Mouse (Mus musculus) CH12.LX (cell line): Measurements from ENCODE around the gene Dmbx1. TPM values are rescaled to one million over a fixed set of nuclear protein-coding genes. Genes with fewer than 3 reads are reported as not detected.

Experiments
- DNase-seq: peaks from one replicate; pipeline ENCODE4 v3.0.0-alpha.2; 2013; ENCODE audit errors: extremely low read depth
- H3K27ac ChIP-seq: 2 replicates; pipeline ENCODE4 v1.5.1; 2012; ENCODE audit warnings: low read depth, mild to moderate bottlenecking, control low read depth, moderate library complexity; ENCODE audit not compliant: insufficient read depth
- H3K27me3 ChIP-seq: replicated peaks from 2 replicates; pipeline ENCODE3; 2012; ENCODE audit warnings: inconsistent platforms
- H3K36me3 ChIP-seq, 2 experiments: replicated peaks in 1 of 2; 2 replicates each; pipeline versions ENCODE3 to v1.6.1; 2012; ENCODE audit warnings: inconsistent platforms in 1 of 2, low read length in 1 of 2, mild to moderate bottlenecking in 1 of 2, mixed read lengths in 1 of 2, moderate library complexity in 1 of 2; ENCODE audit not compliant: control insufficient read depth in 1 of 2, insufficient read depth in 1 of 2
- H3K4me1 ChIP-seq, 2 experiments: 2 replicates each; pipeline ENCODE4 v1.6.1; 2012; ENCODE audit warnings: inconsistent platforms in 1 of 2, moderate library complexity in 1 of 2; ENCODE audit not compliant: insufficient read depth in 2 of 2, control insufficient read depth in 1 of 2
- H3K4me2 ChIP-seq: 2 replicates; pipeline ENCODE4 v1.6.1; 2012; ENCODE audit warnings: low read depth, mild to moderate bottlenecking, control low read depth; ENCODE audit not compliant: poor library complexity, insufficient read depth, severe bottlenecking
- H3K4me3 ChIP-seq, 3 experiments: fragments of 150-350 bp in 1 of 3; sonication (generic) in 1 of 3; replicated peaks in 1 of 3; 2 replicates each; pipeline versions ENCODE3 to v1.5.1; 2011 to 2012; ENCODE audit warnings: low read depth in 2 of 3, low read length in 2 of 3, mild to moderate bottlenecking in 2 of 3, moderate library complexity in 2 of 3, control low read depth in 1 of 3, improper control_type of control experiment in 1 of 3, inconsistent platforms in 1 of 3, mixed read lengths in 1 of 3; ENCODE audit not compliant: poor library complexity in 1 of 3
- H3K79me2 ChIP-seq: replicated peaks from 2 replicates; pipeline ENCODE4 v1.6.1; 2012; ENCODE audit warnings: mild to moderate bottlenecking, moderate library complexity; ENCODE audit not compliant: control insufficient read depth, poor library complexity, insufficient read depth, severe bottlenecking; ENCODE audit errors: extremely low read depth
- H3K9ac ChIP-seq: 2 replicates; pipeline ENCODE4 v1.6.1; 2012; ENCODE audit warnings: low read depth, mild to moderate bottlenecking, control low read depth, moderate library complexity; ENCODE audit not compliant: insufficient read depth
- H3K9me3 ChIP-seq: replicated peaks from 2 replicates; pipeline ENCODE3; 2012; ENCODE audit warnings: low read length, inconsistent platforms, mixed read lengths
- BHLHE40 ChIP-seq: IDR thresholded peaks from 2 replicates; pipeline ENCODE4 v1.6.1; 2011; ENCODE audit warnings: mild to moderate bottlenecking, low read depth, low read length, improper control_type of control experiment
- CHD1 ChIP-seq: IDR thresholded peaks from 2 replicates; pipeline ENCODE4 v1.6.1; 2012; ENCODE audit warnings: low read depth, low read length, improper control_type of control experiment, inconsistent platforms
- CHD2 ChIP-seq: IDR thresholded peaks from 2 replicates; pipeline ENCODE4 v1.6.1; 2011; ENCODE audit warnings: low read length, improper control_type of control experiment
- E2F4 ChIP-seq: IDR thresholded peaks from 2 replicates; pipeline ENCODE4 v1.6.1; 2011; ENCODE audit warnings: low read depth, low read length, improper control_type of control experiment; ENCODE audit not compliant: insufficient replicate concordance
- ELF1 ChIP-seq: IDR thresholded peaks from 2 replicates; pipeline ENCODE4 v1.6.1; 2014; ENCODE audit warnings: low read depth, mild to moderate bottlenecking, inconsistent platforms, low read length, improper control_type of control experiment
- ETS1 ChIP-seq: conservative IDR thresholded peaks from 2 replicates; pipeline ENCODE4 v1.6.1; 2012; ENCODE audit warnings: low read depth, mild to moderate bottlenecking, inconsistent platforms, low read length, improper control_type of control experiment, moderate library complexity
- GABPA ChIP-seq: IDR thresholded peaks from 2 replicates; pipeline ENCODE4 v1.6.1; 2012; ENCODE audit warnings: low read depth, low read length, improper control_type of control experiment, inconsistent platforms; ENCODE audit not compliant: insufficient replicate concordance
- HCFC1 ChIP-seq: IDR thresholded peaks from 2 replicates; pipeline ENCODE4 v1.6.1; 2012; ENCODE audit warnings: low read depth, mild to moderate bottlenecking, inconsistent platforms, low read length, improper control_type of control experiment
- IRF4 ChIP-seq: IDR thresholded peaks from 2 replicates; pipeline ENCODE4 v1.6.1; 2014; ENCODE audit warnings: low read depth, mild to moderate bottlenecking, inconsistent platforms, low read length, improper control_type of control experiment
- KAT2A ChIP-seq: IDR thresholded peaks from 2 replicates; pipeline ENCODE4 v1.6.1; 2012; ENCODE audit warnings: low read length, improper control_type of control experiment, inconsistent platforms; ENCODE audit not compliant: insufficient replicate concordance
- MAFK ChIP-seq: IDR thresholded peaks from 2 replicates; pipeline ENCODE4 v1.6.1; 2011; ENCODE audit warnings: low read length, improper control_type of control experiment; ENCODE audit not compliant: insufficient replicate concordance
- MAZ ChIP-seq: IDR thresholded peaks from 2 replicates; pipeline ENCODE4 v1.6.1; 2012; ENCODE audit warnings: low read depth, mild to moderate bottlenecking, inconsistent platforms, low read length, improper control_type of control experiment, moderate library complexity
- MEF2A ChIP-seq: IDR thresholded peaks from 2 replicates; pipeline ENCODE4 v1.6.1; 2014; ENCODE audit warnings: low read depth, mild to moderate bottlenecking, inconsistent platforms, low read length, improper control_type of control experiment, borderline replicate concordance
- NRF1 ChIP-seq: IDR thresholded peaks from 2 replicates; pipeline ENCODE4 v1.6.1; 2014; ENCODE audit warnings: low read depth, mild to moderate bottlenecking, inconsistent platforms, low read length, improper control_type of control experiment, moderate library complexity
- POLR2AphosphoS2 ChIP-seq: IDR thresholded peaks from 2 replicates; pipeline ENCODE4 v1.6.1; 2011; ENCODE audit warnings: low read depth, low read length, improper control_type of control experiment
- RAD21 ChIP-seq: IDR thresholded peaks from 2 replicates; pipeline ENCODE4 v1.6.1; 2011; ENCODE audit warnings: low read depth, mild to moderate bottlenecking, low read length, improper control_type of control experiment, moderate library complexity
- SIN3A ChIP-seq: IDR thresholded peaks from 2 replicates; pipeline ENCODE4 v1.6.1; 2012; ENCODE audit warnings: low read length, improper control_type of control experiment, inconsistent platforms
- SMC3 ChIP-seq: IDR thresholded peaks from 2 replicates; pipeline ENCODE4 v1.6.1; 2011; ENCODE audit warnings: low read depth, low read length, improper control_type of control experiment
- UBTF ChIP-seq: IDR thresholded peaks from 2 replicates; pipeline ENCODE4 v1.6.1; 2012; ENCODE audit warnings: low read depth, mild to moderate bottlenecking, inconsistent platforms, low read length, improper control_type of control experiment, moderate library complexity
- USF1 ChIP-seq: IDR thresholded peaks from 2 replicates; pipeline ENCODE4 v1.6.1; 2014; ENCODE audit warnings: low read depth, mild to moderate bottlenecking, inconsistent platforms, low read length, improper control_type of control experiment
- USF2 ChIP-seq: conservative IDR thresholded peaks from 2 replicates; pipeline ENCODE4 v1.6.1; 2011; ENCODE audit warnings: low read depth, low read length, improper control_type of control experiment
- ZC3H11A ChIP-seq: IDR thresholded peaks from 2 replicates; pipeline ENCODE4 v1.6.1; 2012; ENCODE audit warnings: low read depth, mild to moderate bottlenecking, inconsistent platforms, low read length, improper control_type of control experiment
- ZKSCAN1 ChIP-seq: IDR thresholded peaks from 2 replicates; pipeline ENCODE4 v1.6.1; 2012; ENCODE audit warnings: low read depth, inconsistent platforms, low read length, improper control_type of control experiment, borderline replicate concordance
- ZNF384 ChIP-seq: IDR thresholded peaks from 2 replicates; pipeline ENCODE4 v1.6.1; 2012; ENCODE audit warnings: low read depth, low read length, improper control_type of control experiment, inconsistent platforms
- dilution Hi-C: fragments of 300-500 bp; cut with MboI; formaldehyde crosslinking; loops from 2 replicates; pipeline ENCODE4 v1.14.3; 2020; ENCODE audit warnings: low sequenced_read_pairs; ENCODE audit not compliant: extremely low pct_unique_long_range_greater_than_20kb, extremely low pct_ligation_motif_present
- in situ Hi-C: fragments of 300-500 bp; cut with MboI; formaldehyde crosslinking; loops from 3 replicates; pipeline ENCODE4 v1.14.3; 2019; ENCODE audit warnings: low sequenced_read_pairs, low pct_ligation_motif_present, low pct_unique_long_range_greater_than_20kb, mixed read lengths
- polyA plus RNA-seq: library from polyadenylated mRNA; unstranded; fragments of >175 nt; gene quantifications from 2 replicates; pipeline ENCODE4 v1.2.1, GENCODE M21; 2012; ENCODE audit warnings: low read depth; ENCODE audit not compliant: insufficient read length
- total RNA-seq, 2 experiments: library from RNA; depleted of rRNA; stranded (reverse); fragments of 300-350 nt in 1 of 2; fragments of >200 nt in 1 of 2; gene quantifications; 2 replicates each; pipeline ENCODE4 v1.2.3; 2012 to 2014

The Dmbx1 gene
- total and polyA plus RNA-seq, 3 experiments, result not detected

GRCm38 (mm10) chr4:115906791-115907190, 32.9 kb downstream of the Dmbx1 start:
- Histone ChIP-seq H3K4me3 (no peak overlapping the region), H3K79me2 (no peaks in the 10 kb centered on the region), H3K36me3 (no peaks in the 10 kb centered on the region), H3K4me1 (no peaks in the 10 kb centered on the region), H3K9ac (no peak overlapping the region)
- TF ChIP-seq MEF2A (no peak), RAD21 (no peak), MAFK (no peak), ZC3H11A (no peak), E2F4 (no peak)
- TF ChIP-seq, all 38 proteins: peak for 0
- dilution Hi-C loops, result no loop called here
- no peak overlapping the region for H3K27ac ChIP-seq
- in situ Hi-C loops, result loop anchor here (5.0 to 10.0 kb wide), 2 partner anchors 48 to 76 kb away; no protein-coding TSS in a partner anchor
- no peaks in the 10 kb centered on the region for H3K9me3 ChIP-seq
- peaks cover 82% of the 10 kb centered on the region for H3K27me3 ChIP-seq
- no peak for DNase-seq
- no peak overlapping the region for H3K4me2 ChIP-seq

GRCm38 (mm10) chr4:115905701-115906100, 34.0 kb downstream of the Dmbx1 start:
- H3K27ac ChIP-seq, result no peak overlapping the region
- dilution Hi-C loops, result no loop called here

GRCm38 (mm10) chr4:115904375-115904774, 35.4 kb downstream of the Dmbx1 start:
- H3K9me3 ChIP-seq, result no peaks in the 10 kb centered on the region
- no peaks in the 10 kb centered on the region for H3K79me2 ChIP-seq
- H3K27ac ChIP-seq, result no peak overlapping the region
- no peak for TF ChIP-seq UBTF
- no peak for TF ChIP-seq ZKSCAN1
- TF ChIP-seq IRF4, result no peak
- TF ChIP-seq ZNF384, result no peak
- no peak for TF ChIP-seq RAD21
- TF ChIP-seq MAZ, result no peak
- TF ChIP-seq POLR2AphosphoS2, result no peak
- no peak for TF ChIP-seq E2F4
- TF ChIP-seq MEF2A, result no peak
- no peak for TF ChIP-seq NRF1
- no peak for TF ChIP-seq ZC3H11A
- no peak for TF ChIP-seq USF2
- no peak for TF ChIP-seq SIN3A
- no peak for TF ChIP-seq KAT2A
- no peak for TF ChIP-seq USF1
- TF ChIP-seq CHD2, result no peak
- no peak for TF ChIP-seq SMC3
- TF ChIP-seq ETS1, result no peak
- TF ChIP-seq ELF1, result no peak
- TF ChIP-seq BHLHE40, result no peak
- H3K4me2 ChIP-seq, result no peak overlapping the region
- dilution Hi-C loops (no loop called here), in situ Hi-C loops (loop anchor here (10.0 kb wide), 1 partner anchor 50 kb away; no protein-coding TSS in a partner anchor)
- DNase-seq, result no peak
- no peaks in the 10 kb centered on the region for H3K4me1 ChIP-seq
- H3K9ac ChIP-seq, result no peak overlapping the region
- peaks cover 86% of the 10 kb centered on the region for H3K27me3 ChIP-seq
- H3K36me3 ChIP-seq, result no peaks in the 10 kb centered on the region
- no peak overlapping the region for H3K4me3 ChIP-seq

More at GRCm38 (mm10) chr4:115905701-115906100, 34.0 kb downstream of the Dmbx1 start:
- Histone ChIP-seq H3K79me2 (no peaks in the 10 kb centered on the region), H3K27me3 (peaks cover 83% of the 10 kb centered on the region), H3K36me3 (no peaks in the 10 kb centered on the region), H3K4me1 (no peaks in the 10 kb centered on the region), H3K9me3 (no peaks in the 10 kb centered on the region), H3K9ac (no peak overlapping the region), H3K4me2 (no peak overlapping the region), H3K4me3 (no peak overlapping the region)
- no peak for TF ChIP-seq RAD21
- no peak for TF ChIP-seq HCFC1
- TF ChIP-seq E2F4, result no peak
- TF ChIP-seq USF2, result no peak
- no peak for TF ChIP-seq SIN3A
- TF ChIP-seq ZNF384, result no peak
- no peak for TF ChIP-seq CHD1
- TF ChIP-seq GABPA, result no peak
- in situ Hi-C loops, result loop anchor here (5.0 to 10.0 kb wide), 2 partner anchors 49 to 77 kb away; no protein-coding TSS in a partner anchor
- no peak for DNase-seq
